Mouse (Mus musculus) ES-E14 (cell line): Measurements from ENCODE around the gene Suco. TPM values are rescaled to one million over a fixed set of nuclear protein-coding genes. Genes with fewer than 3 reads are reported as not detected.

ENCODE experiments used
- DNase-seq: peaks from one replicate; pipeline ENCODE4 v3.0.0-alpha.2; 2013; ENCODE audit warnings: low read depth, low spot score
- H3K27ac ChIP-seq: 2 replicates; pipeline ENCODE4 v1.5.1; 2012; ENCODE audit warnings: low read depth, mild to moderate bottlenecking, low read length, moderate library complexity, mixed read lengths; ENCODE audit not compliant: poor library complexity, insufficient read depth, severe bottlenecking
- H3K36me3 ChIP-seq: 2 replicates; pipeline ENCODE4 v1.6.1; 2012; ENCODE audit warnings: mild to moderate bottlenecking, low read length, moderate library complexity, mixed read lengths; ENCODE audit not compliant: control insufficient read depth, poor library complexity, insufficient read depth, severe bottlenecking
- H3K4me1 ChIP-seq, 2 experiments: fragments of 150-350 bp in 1 of 2; sonication (generic) in 1 of 2; 2 replicates each; pipeline ENCODE4 v1.6.1; 2012; ENCODE audit warnings: low read length in 2 of 2, mild to moderate bottlenecking in 1 of 2, mixed read lengths in 1 of 2; ENCODE audit not compliant: control insufficient read depth in 2 of 2, insufficient read depth in 2 of 2, poor library complexity in 1 of 2
- H3K4me3 ChIP-seq, 2 experiments: fragments of 150-350 bp in 1 of 2; sonication (generic) in 1 of 2; 2 replicates each; pipeline ENCODE4 v1.5.1; 2012; ENCODE audit warnings: low read length in 2 of 2, low read depth in 1 of 2, mild to moderate bottlenecking in 1 of 2, mixed read lengths in 1 of 2; ENCODE audit not compliant: insufficient read depth in 1 of 2, poor library complexity in 1 of 2, severe bottlenecking in 1 of 2
- H3K9ac ChIP-seq: 2 replicates; pipeline ENCODE4 v1.6.1; 2012; ENCODE audit warnings: low read depth, mild to moderate bottlenecking, low read length, mixed read lengths; ENCODE audit not compliant: poor library complexity, insufficient read depth, severe bottlenecking
- H3K9me3 ChIP-seq: fragments of 150-350 bp; sonication (generic); 2 replicates; pipeline ENCODE4 v1.6.1; 2012; ENCODE audit warnings: low read depth, mild to moderate bottlenecking, low read length; ENCODE audit not compliant: control insufficient read depth, insufficient read depth
- CHD2 ChIP-seq: IDR thresholded peaks from 2 replicates; pipeline ENCODE4 v1.6.1; 2014; ENCODE audit warnings: mild to moderate bottlenecking, low read depth, low read length, inconsistent platforms
- HCFC1 ChIP-seq: IDR thresholded peaks from 2 replicates; pipeline ENCODE4 v1.6.1; 2012; ENCODE audit warnings: low read length, inconsistent platforms, borderline replicate concordance; ENCODE audit not compliant: insufficient read depth
- MAFK ChIP-seq: IDR thresholded peaks from 2 replicates; pipeline ENCODE4 v1.6.1; 2014; ENCODE audit warnings: mild to moderate bottlenecking, low read depth, low read length, inconsistent platforms; ENCODE audit not compliant: insufficient read depth
- ZC3H11A ChIP-seq: IDR thresholded peaks from 2 replicates; pipeline ENCODE4 v1.6.1; 2012; ENCODE audit warnings: low read depth, mild to moderate bottlenecking, inconsistent platforms, low read length, borderline replicate concordance
- ZNF384 ChIP-seq: IDR thresholded peaks from 2 replicates; pipeline ENCODE4 v1.6.1; 2012; ENCODE audit warnings: low read depth, low read length, inconsistent platforms
- in situ Hi-C, 2 experiments: fragments of 600-800 bp; cut with MboI; formaldehyde crosslinking; loops; one replicate each; pipeline ENCODE4 v1.15.1; 2025; ENCODE audit warnings: low sequenced_read_pairs in 2 of 2, inconsistent platforms in 1 of 2; ENCODE audit not compliant: unreplicated experiment in 2 of 2
- total RNA-seq: library from RNA; depleted of rRNA; stranded (reverse); fragments of 300-350 nt; gene quantifications from 2 replicates; pipeline ENCODE4 v1.2.3, GENCODE M21; 2012

The Suco gene
- total RNA-seq, 1 experiment = 56.9 TPM

- H3K36me3 ChIP-seq = no peaks in the 10 kb centered on the region
- no peak for TF ChIP-seq CHD2
- TF ChIP-seq ZNF384 = no peak
- no peak for TF ChIP-seq MAFK
- TF ChIP-seq ZC3H11A = no peak
- TF ChIP-seq HCFC1 = no peak
- in situ Hi-C loops = no loop called here
These were observed 88.1 kb downstream of the Suco start, which contains the start of gene Fasl for GRCm38 (mm10) chr1:161788339-161788738. Gene Fasl (minus strand): TSS chr1:161788495.

GRCm38 (mm10) chr1:161782725-161783124 is 93.8 kb downstream of the Suco start:
- Histone ChIP-seq H3K9me3 (no peaks in the 10 kb centered on the region), H3K4me3 (no peak overlapping the region), H3K9ac (no peak overlapping the region), H3K27ac (no peak overlapping the region), H3K4me1 (0 out of 4 replicates have a peak, but pooled peaks cover 0 to under 1% of the 10 kb centered on the region in 2 experiments), H3K36me3 (no peaks in the 10 kb centered on the region)
- in situ Hi-C loops = no loop called here
- DNase-seq = no peak
- TF ChIP-seq HCFC1 = no peak
- no peak for TF ChIP-seq ZC3H11A
- no peak for TF ChIP-seq MAFK
- TF ChIP-seq CHD2 = no peak
- no peak for TF ChIP-seq ZNF384

More at GRCm38 (mm10) chr1:161788339-161788738, 88.1 kb downstream of the Suco start, which contains the start of gene Fasl:
- no peak for DNase-seq
- no peak within 1 kb of the TSS for H3K4me3 ChIP-seq
- no peak within 1 kb of the TSS for H3K9ac ChIP-seq
- no peaks in the 10 kb centered on the region for H3K9me3 ChIP-seq
- no peak within 1 kb of the TSS for H3K27ac ChIP-seq
- H3K4me1 ChIP-seq = 0 out of 4 replicates have a peak, but pooled peaks cover 0 to 1% of the 10 kb centered on the region in 2 experiments

DNA sequence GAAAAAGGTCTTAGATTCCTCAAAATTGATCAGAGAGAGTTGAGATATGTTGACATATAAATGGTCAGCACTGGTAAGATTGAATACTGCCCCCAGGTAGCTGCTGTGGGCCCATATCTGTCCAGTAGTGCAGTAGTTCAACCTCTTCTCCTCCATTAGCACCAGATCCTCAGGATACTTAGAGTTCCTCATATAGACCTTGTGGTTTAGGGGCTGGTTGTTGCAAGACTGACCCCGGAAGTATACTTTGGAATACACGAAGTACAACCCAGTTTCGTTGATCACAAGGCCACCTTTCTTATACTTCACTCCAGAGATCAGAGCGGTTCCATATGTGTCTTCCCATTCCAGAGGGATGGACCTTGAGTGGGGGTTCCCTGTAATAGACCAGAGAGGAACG is 94.9 kb downstream of the Suco start:
- H3K9me3 ChIP-seq = no peaks in the 10 kb centered on the region
- TF ChIP-seq CHD2 (no peak), ZC3H11A (no peak), MAFK (no peak), HCFC1 (no peak), ZNF384 (no peak)
- H3K27ac ChIP-seq = no peak overlapping the region
- no peak for DNase-seq
- no peaks in the 10 kb centered on the region for H3K4me1 ChIP-seq
- in situ Hi-C loops = no loop called here
- H3K4me3 ChIP-seq = no peak overlapping the region
- no peak overlapping the region for H3K9ac ChIP-seq
- no peaks in the 10 kb centered on the region for H3K36me3 ChIP-seq

GRCm38 (mm10) chr1:161779057-161779456 is 97.4 kb downstream of the Suco start:
- no peak for TF ChIP-seq MAFK
- TF ChIP-seq ZNF384 = no peak
- no peak for TF ChIP-seq CHD2
- TF ChIP-seq HCFC1 = no peak
- no peak for TF ChIP-seq ZC3H11A
- in situ Hi-C loops = no loop called here

DNA sequence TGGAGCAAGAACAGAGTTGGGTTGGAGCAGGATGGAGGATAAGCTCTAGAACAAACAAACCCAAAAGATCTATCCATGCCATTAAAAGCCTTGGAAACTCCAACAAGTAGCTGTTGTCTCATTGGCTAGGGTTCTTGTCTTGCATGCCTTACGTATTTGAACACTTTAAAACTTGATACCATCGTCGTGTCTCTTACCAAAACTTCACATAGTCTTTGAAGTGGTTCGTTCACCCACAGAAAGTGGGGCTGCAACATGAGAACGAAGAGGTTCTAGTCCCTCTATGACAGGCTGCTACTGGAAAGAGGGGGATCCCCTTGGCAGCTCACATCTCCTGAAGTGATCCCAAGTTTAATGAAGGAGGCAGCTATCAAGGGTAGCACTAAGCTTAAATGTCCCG is 101.3 kb downstream of the Suco start:
- no peaks in the 10 kb centered on the region for H3K9me3 ChIP-seq
- TF ChIP-seq CHD2 (no peak), HCFC1 (no peak), MAFK (no peak), ZC3H11A (no peak), ZNF384 (no peak)
- H3K27ac ChIP-seq = no peak overlapping the region
- H3K36me3 ChIP-seq = no peaks in the 10 kb centered on the region
- H3K4me1 ChIP-seq = peaks cover 0 to 4% of the 10 kb centered on the region in 2 experiments; a peak in 1 of 4 replicates
- no peak for DNase-seq
- in situ Hi-C loops = no loop called here
- H3K9ac ChIP-seq = no peak overlapping the region
- H3K4me3 ChIP-seq = no peak overlapping the region

More at GRCm38 (mm10) chr1:161779057-161779456, 97.4 kb downstream of the Suco start:
- no peak for DNase-seq
- H3K9me3 ChIP-seq = no peaks in the 10 kb centered on the region
- no peaks in the 10 kb centered on the region for H3K4me1 ChIP-seq
- no peak overlapping the region for H3K4me3 ChIP-seq
- no peak overlapping the region for H3K9ac ChIP-seq
- H3K27ac ChIP-seq = no peak overlapping the region
- H3K36me3 ChIP-seq = no peaks in the 10 kb centered on the region
